Mouse (Mus musculus) 3134 (cell line): ENCODE measurements around the gene Nrm.
A peak's percentile ranks its signal among the peaks of the same experiment; 100 is the strongest.

Experiments
- DNase-seq: peaks from one replicate; pipeline ENCODE4 v3.0.0-alpha.2; 2011; ENCODE audit warnings: low spot score; ENCODE audit not compliant: insufficient read length; ENCODE audit errors: extremely low read depth

Gene Nrm

GRCm38 (mm10) chr17:35866281-35866831, 5.2 kb downstream of the Nrm start:
- DNase-seq, result peak; percentile 79

GRCm38 (mm10) chr17:35866911-35867890, 6.1 kb downstream of the Nrm start:
- DNase-seq, result peak; percentile 64

GRCm38 (mm10) chr17:35868165-35868820, 7.2 kb downstream of the Nrm start:
- DNase-seq, result peak; percentile 46

GRCm38 (mm10) chr17:35868961-35869345, 7.8 kb downstream of the Nrm start:
- DNase-seq, result no peak

- peak; percentile 62 for DNase-seq
Observed at GRCm38 (mm10) chr17:35869346-35870067, 8.4 kb downstream of the Nrm start.

GRCm38 (mm10) chr17:35870151-35870883, 9.2 kb downstream of the Nrm start:
- peak; percentile 86 for DNase-seq

GRCm38 (mm10) chr17:35870884-35871696, 10.0 kb downstream of the Nrm start:
- DNase-seq, result no peak

- DNase-seq, result peak; percentile 81
Observed at GRCm38 (mm10) chr17:35873774-35874519, 12.8 kb downstream of the Nrm start.

GRCm38 (mm10) chr17:35874721-35875120, 13.6 kb downstream of the Nrm start:
- no peak for DNase-seq

GRCm38 (mm10) chr17:35879245-35880057, 18.3 kb downstream of the Nrm start, which contains the start of gene Dhx16:
Gene Dhx16 (plus strand): TSS chr17:35879819.
- peak; percentile 97 for DNase-seq

GRCm38 (mm10) chr17:35882924-35883323, 21.8 kb downstream of the Nrm start:
- DNase-seq, result no peak

- no peak for DNase-seq
Observed at GRCm38 (mm10) chr17:35883777-35884176, 22.7 kb downstream of the Nrm start.

- no peak for DNase-seq
Observed at GRCm38 (mm10) chr17:35887725-35888124, 26.6 kb downstream of the Nrm start.

- DNase-seq, result peak; percentile 96
Observed at GRCm38 (mm10) chr17:35896781-35897643, 35.9 kb downstream of the Nrm start, which contains the start of gene 2310061I04Rik. Gene 2310061I04Rik (minus strand): TSS chr17:35897431.

- DNase-seq, result peak; percentile 38
Observed at GRCm38 (mm10) chr17:35897644-35898573, 36.8 kb downstream of the Nrm start.

- no peak for DNase-seq
Observed at GRCm38 (mm10) chr17:35900636-35901035, 39.5 kb downstream of the Nrm start.
